Mouse (Mus musculus): Measurements from ENCODE around the gene Cox20. TPM values are rescaled to one million over a fixed set of nuclear protein-coding genes. Genes with fewer than 3 reads are reported as not detected.
A peak's percentile ranks its signal among the peaks of the same experiment; 100 is the strongest.
"Not testable (repeated sequence)": the region's sequence is repeated elsewhere in the genome, so short reads cannot be mapped to it uniquely, and the experiment has no call there.

Gene Cox20
- polyA plus RNA-seq, 1 experiment from 2014 or later: 124 TPM

DNA sequence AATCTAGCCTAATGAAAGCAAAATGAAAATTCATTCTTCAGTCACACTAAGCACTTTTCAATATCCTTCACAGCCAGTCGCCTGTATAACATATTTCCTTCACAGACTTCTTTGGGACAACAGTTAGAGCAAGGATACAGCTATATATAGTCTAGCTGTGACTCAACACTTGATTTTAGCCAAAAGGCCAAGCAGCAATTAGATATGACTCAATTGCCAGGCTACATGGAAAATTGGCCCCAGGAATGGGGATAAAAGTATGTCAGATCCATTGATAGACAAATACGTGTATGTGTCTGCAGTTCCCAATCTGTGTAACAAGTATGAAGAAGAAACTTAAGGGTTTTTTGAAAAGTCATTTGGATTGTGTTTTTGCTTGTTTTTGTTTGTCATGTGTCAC is 21.3 kb downstream of the Cox20 start:
- Histone ChIP-seq H3K27me3 (ENCODE audit: control insufficient read depth, insufficient read depth, low read length) (no peaks in the 10 kb centered on the region), H3K9me3 (ENCODE audit: control insufficient read depth, low read length) (no peaks in the 10 kb centered on the region), H3K27ac (replicated peaks; ENCODE audit: low read depth, low read length) (no peak overlapping the region), H3K4me3 (replicated peaks; ENCODE audit: low read depth, low read length) (no peak overlapping the region), H3K36me3 (ENCODE audit: control insufficient read depth, insufficient read depth, low read length) (peaks cover under 1% of the 10 kb centered on the region; the same call in 1 of the 2 replicates), H3K4me2 (ENCODE audit: low read length) (no peak overlapping the region), H3K9ac (replicated peaks; ENCODE audit: low read length) (no peak overlapping the region), H3K4me1 (ENCODE audit: control insufficient read depth, insufficient read depth, low read length) (peaks cover 8% of the 10 kb centered on the region)
- ATAC-seq (ENCODE audit: low FRiP score, low TSS enrichment) (no peak), DNase-seq (no peak)
- 97% methylated on average over 2 of the region's 2 CpGs for whole genome bisulfite sequencing

DNA sequence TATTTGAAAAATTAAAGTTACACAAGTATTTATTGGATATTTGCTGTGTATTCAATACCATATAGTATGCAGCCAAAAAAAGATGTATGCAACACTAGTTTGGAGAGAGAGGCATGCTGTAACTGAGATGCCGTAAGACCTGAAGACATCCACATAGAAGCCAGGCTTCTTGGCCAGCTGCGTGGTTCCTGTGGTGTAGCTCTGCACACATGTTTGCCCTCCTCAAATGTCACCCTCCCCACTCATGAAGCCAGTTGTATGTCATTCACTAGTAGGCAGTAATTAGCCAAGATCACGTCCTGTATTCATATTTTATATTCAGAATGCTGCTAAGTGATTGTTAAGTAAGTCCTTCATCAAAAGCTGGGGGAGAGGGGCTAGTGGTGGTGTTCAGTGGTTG is 22.5 kb downstream of the Cox20 start:
- no peak for ATAC-seq (ENCODE audit: low FRiP score, low TSS enrichment)
- WGBS: 81% methylated on average over 3 of the region's 3 CpGs

DNA sequence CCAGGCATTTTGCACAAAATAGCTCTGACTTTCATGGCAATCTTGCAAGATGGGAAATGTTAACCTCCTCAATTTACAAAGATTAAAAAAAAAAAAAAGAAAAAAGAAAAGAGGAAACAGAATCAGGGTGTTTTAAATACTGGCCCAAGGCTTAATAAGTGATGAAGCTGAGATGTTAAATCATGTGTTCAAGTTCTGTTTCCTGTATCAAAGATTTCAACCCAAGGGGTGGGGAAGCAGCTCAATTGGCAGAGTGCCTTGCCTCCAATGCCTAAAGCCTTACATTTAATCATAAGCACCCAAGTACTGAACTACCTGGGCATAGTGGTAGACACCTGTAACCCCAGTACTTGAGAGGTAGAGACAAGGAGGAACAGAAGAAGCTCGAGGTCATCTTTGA is 23.1 kb downstream of the Cox20 start:
- WGBS: 70% methylated on average over 1 of the region's 1 CpGs

More for the DNA sequence above, 22.5 kb downstream of the Cox20 start:
- H3K27me3 ChIP-seq (ENCODE audit: control insufficient read depth, insufficient read depth, low read length): no peaks in the 10 kb centered on the region
- H3K27ac ChIP-seq (replicated peaks; ENCODE audit: low read depth, low read length): no peak overlapping the region
- no peaks in the 10 kb centered on the region for H3K36me3 ChIP-seq (ENCODE audit: control insufficient read depth, insufficient read depth, low read length)
- peaks cover 6% of the 10 kb centered on the region for H3K4me1 ChIP-seq (ENCODE audit: control insufficient read depth, insufficient read depth, low read length)
- H3K4me3 ChIP-seq (replicated peaks; ENCODE audit: low read depth, low read length): no peak overlapping the region
- DNase-seq: no peak
- H3K9ac ChIP-seq (replicated peaks; ENCODE audit: low read length): no peak overlapping the region
- H3K4me2 ChIP-seq (ENCODE audit: low read length): no peak overlapping the region
- no peaks in the 10 kb centered on the region for H3K9me3 ChIP-seq (ENCODE audit: control insufficient read depth, low read length)

DNA sequence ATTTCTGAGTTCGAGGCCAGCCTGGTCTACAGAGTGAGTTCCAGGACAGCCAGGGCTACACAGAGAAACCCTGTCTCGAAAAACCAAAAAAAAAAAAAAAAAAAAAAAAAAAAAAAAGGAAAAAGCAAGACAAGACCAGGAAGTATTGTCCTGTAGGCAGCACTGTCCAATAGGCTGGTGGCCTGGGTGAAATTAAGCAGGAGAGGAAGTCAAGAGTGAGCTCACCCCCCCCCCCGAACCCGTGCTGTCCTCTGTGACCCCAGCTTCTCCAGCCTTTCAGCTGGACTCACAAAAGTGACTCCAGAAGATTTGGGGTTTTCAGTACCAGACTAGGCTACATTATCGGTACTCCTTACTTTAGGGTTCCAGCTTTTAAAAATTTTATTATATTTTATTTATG is 23.7 kb downstream of the Cox20 start:
- Histone ChIP-seq H3K4me3 (replicated peaks; ENCODE audit: low read depth, low read length) (no peak overlapping the region), H3K36me3 (ENCODE audit: control insufficient read depth, insufficient read depth, low read length) (no peaks in the 10 kb centered on the region), H3K4me2 (ENCODE audit: low read length) (no peak overlapping the region), H3K27me3 (ENCODE audit: control insufficient read depth, insufficient read depth, low read length) (no peaks in the 10 kb centered on the region), H3K9ac (replicated peaks; ENCODE audit: low read length) (no peak overlapping the region), H3K4me1 (ENCODE audit: control insufficient read depth, insufficient read depth, low read length) (peaks cover 6% of the 10 kb centered on the region), H3K9me3 (ENCODE audit: control insufficient read depth, low read length) (no peaks in the 10 kb centered on the region), H3K27ac (replicated peaks; ENCODE audit: low read depth, low read length) (no peak overlapping the region)
- no peak for DNase-seq
- ATAC-seq (ENCODE audit: low FRiP score, low TSS enrichment): no peak
- WGBS: 89% methylated on average over 4 of the region's 5 CpGs

More for the DNA sequence above, 23.1 kb downstream of the Cox20 start:
- H3K9me3 ChIP-seq (ENCODE audit: control insufficient read depth, low read length): no peaks in the 10 kb centered on the region
- ATAC-seq (ENCODE audit: low FRiP score, low TSS enrichment): no peak
- no peaks in the 10 kb centered on the region for H3K27me3 ChIP-seq (ENCODE audit: control insufficient read depth, insufficient read depth, low read length)
- H3K4me1 ChIP-seq (ENCODE audit: control insufficient read depth, insufficient read depth, low read length): peaks cover 6% of the 10 kb centered on the region
- no peak overlapping the region for H3K4me2 ChIP-seq (ENCODE audit: low read length)
- no peaks in the 10 kb centered on the region for H3K36me3 ChIP-seq (ENCODE audit: control insufficient read depth, insufficient read depth, low read length)
- no peak for DNase-seq
- no peak overlapping the region for H3K9ac ChIP-seq (replicated peaks; ENCODE audit: low read length)
- no peak overlapping the region for H3K27ac ChIP-seq (replicated peaks; ENCODE audit: low read depth, low read length)
- H3K4me3 ChIP-seq (replicated peaks; ENCODE audit: low read depth, low read length): no peak overlapping the region

DNA sequence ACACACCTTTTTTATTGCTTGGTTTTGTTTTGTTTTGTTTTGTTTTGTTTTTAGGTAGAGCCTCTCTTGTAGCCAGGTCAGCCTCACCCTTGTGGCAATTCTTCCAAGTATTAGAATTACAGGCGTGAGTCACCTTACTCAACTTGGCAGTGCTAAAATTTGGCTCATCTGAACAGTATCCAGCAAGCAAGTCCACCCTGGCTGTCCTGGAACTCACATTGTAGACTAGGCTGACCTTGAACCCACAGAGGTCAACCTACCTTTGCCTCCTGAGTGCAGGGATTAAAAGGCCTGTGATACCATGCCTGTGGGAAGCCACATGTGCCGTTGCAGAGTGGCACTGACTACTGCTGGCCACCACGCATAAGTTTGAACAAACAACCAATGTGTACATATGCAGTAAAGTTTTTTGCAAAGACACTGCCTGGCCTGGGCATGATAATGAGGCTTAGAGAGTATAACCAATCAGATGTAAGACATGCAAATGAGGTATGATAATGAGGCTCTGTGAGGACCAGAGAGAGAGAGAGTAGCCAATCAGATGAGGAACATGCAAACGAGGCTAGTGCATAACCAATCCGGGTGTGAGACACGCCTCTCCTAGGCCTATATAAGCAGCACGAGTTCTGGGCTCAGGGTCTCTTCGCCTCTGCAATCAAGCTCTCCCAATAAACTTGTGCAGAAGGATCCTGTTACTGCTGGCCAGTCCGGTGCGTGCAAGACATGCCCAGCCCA is 25.3 kb downstream of the Cox20 start:
- H3K36me3 ChIP-seq (ENCODE audit: control insufficient read depth, insufficient read depth, low read length); H3K9ac ChIP-seq (replicated peaks; ENCODE audit: low read length); H3K4me2 ChIP-seq (ENCODE audit: low read length); H3K9me3 ChIP-seq (ENCODE audit: control insufficient read depth, low read length); H3K4me1 ChIP-seq (ENCODE audit: control insufficient read depth, insufficient read depth, low read length); ATAC-seq (ENCODE audit: low FRiP score, low TSS enrichment); DNase-seq; H3K4me3 ChIP-seq (replicated peaks; ENCODE audit: low read depth, low read length); H3K27me3 ChIP-seq (ENCODE audit: control insufficient read depth, insufficient read depth, low read length); H3K27ac ChIP-seq (replicated peaks; ENCODE audit: low read depth, low read length): not testable (repeated sequence)
- WGBS: 94% methylated on average over 10 of the region's 10 CpGs

DNA sequence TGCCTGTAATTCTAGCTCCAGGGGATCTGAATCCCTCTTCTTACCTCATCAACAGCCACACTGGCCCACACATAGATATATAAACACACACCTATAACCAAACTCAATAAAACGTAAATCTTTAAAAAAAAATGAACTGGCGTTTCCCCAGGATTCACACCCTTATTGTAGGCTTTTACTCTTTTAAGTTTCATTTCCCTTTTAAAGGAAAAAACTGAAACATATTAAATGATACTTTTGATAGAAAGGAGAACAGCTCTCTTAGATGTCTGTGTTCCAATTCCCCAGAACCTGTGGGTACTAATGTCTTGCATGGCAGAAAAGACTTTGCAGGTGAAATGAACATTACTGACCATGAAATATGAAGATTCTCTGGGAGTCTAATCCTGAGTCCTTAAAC is 31.9 kb downstream of the Cox20 start:
- H3K27ac ChIP-seq (replicated peaks; ENCODE audit: low read depth, low read length): no peak overlapping the region
- H3K4me3 ChIP-seq (replicated peaks; ENCODE audit: low read depth, low read length): no peak overlapping the region
- ATAC-seq (ENCODE audit: low FRiP score, low TSS enrichment) (no peak), DNase-seq (no peak)
- H3K9ac ChIP-seq (replicated peaks; ENCODE audit: low read length): no peak overlapping the region
- no peaks in the 10 kb centered on the region for H3K9me3 ChIP-seq (ENCODE audit: control insufficient read depth, low read length)
- H3K4me2 ChIP-seq (ENCODE audit: low read length): no peak overlapping the region
- 94% methylated on average over 2 of the region's 2 CpGs for WGBS
- no peaks in the 10 kb centered on the region for H3K4me1 ChIP-seq (ENCODE audit: control insufficient read depth, insufficient read depth, low read length)
- H3K27me3 ChIP-seq (ENCODE audit: control insufficient read depth, insufficient read depth, low read length): no peaks in the 10 kb centered on the region
- H3K36me3 ChIP-seq (ENCODE audit: control insufficient read depth, insufficient read depth, low read length): no peaks in the 10 kb centered on the region

DNA sequence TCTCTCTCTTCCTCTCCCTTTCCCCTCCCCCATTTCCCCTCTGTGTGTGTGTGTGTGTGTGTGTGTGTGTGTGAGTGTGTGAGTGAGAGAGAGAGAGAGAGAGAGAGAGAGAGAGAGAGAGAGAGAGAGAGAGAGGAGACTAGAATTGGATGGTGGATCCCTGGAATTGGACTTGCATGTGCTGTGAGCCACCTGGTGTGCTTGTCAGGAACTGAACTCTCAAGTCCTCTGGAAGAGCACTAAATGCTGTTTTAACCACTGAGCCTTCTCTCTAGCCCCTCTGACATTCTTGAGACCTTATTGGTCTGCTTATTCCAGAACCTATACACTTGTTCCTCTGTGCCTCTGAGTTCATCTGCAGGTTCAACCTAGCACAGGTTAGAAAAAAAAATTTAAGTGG is 32.7 kb downstream of the Cox20 start:
- Histone ChIP-seq H3K4me3 (replicated peaks; ENCODE audit: low read depth, low read length) (no peak overlapping the region), H3K4me2 (ENCODE audit: low read length) (no peak overlapping the region), H3K4me1 (ENCODE audit: control insufficient read depth, insufficient read depth, low read length) (no peaks in the 10 kb centered on the region), H3K9me3 (ENCODE audit: control insufficient read depth, low read length) (no peaks in the 10 kb centered on the region), H3K27me3 (ENCODE audit: control insufficient read depth, insufficient read depth, low read length) (no peaks in the 10 kb centered on the region), H3K36me3 (ENCODE audit: control insufficient read depth, insufficient read depth, low read length) (no peaks in the 10 kb centered on the region), H3K9ac (replicated peaks; ENCODE audit: low read length) (no peak overlapping the region), H3K27ac (replicated peaks; ENCODE audit: low read depth, low read length) (no peak overlapping the region)
- peak; percentile 17 for DNase-seq
- ATAC-seq (ENCODE audit: low FRiP score, low TSS enrichment): no peak

DNA sequence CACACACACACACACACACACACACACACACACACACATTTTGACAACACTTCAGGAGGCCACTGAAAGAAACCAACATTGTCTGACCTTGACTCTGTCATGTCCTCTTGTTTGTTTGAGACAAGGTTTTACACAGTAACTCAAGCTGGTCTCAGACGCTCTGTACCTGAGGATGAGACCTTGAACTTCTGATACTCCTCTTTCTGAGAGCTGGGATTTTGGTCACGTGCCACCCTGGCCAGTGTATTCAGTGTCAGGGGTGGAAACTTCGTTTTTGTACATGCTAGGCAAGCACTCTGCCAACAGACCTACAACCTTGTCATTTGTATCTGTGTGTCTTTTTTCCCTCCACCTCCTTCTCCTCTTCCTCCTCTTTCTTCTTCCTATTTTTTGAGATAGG is 35.6 kb downstream of the Cox20 start:
- no peak overlapping the region for H3K4me2 ChIP-seq (ENCODE audit: low read length)
- no peak overlapping the region for H3K4me3 ChIP-seq (replicated peaks; ENCODE audit: low read depth, low read length)
- no peak overlapping the region for H3K9ac ChIP-seq (replicated peaks; ENCODE audit: low read length)
- no peaks in the 10 kb centered on the region for H3K9me3 ChIP-seq (ENCODE audit: control insufficient read depth, low read length)
- no peaks in the 10 kb centered on the region for H3K27me3 ChIP-seq (ENCODE audit: control insufficient read depth, insufficient read depth, low read length)
- no peak for ATAC-seq (ENCODE audit: low FRiP score, low TSS enrichment)
- H3K27ac ChIP-seq (replicated peaks; ENCODE audit: low read depth, low read length): no peak overlapping the region
- 72% methylated on average over 3 of the region's 3 CpGs for WGBS
- H3K4me1 ChIP-seq (ENCODE audit: control insufficient read depth, insufficient read depth, low read length): no peaks in the 10 kb centered on the region
- no peaks in the 10 kb centered on the region for H3K36me3 ChIP-seq (ENCODE audit: control insufficient read depth, insufficient read depth, low read length)
- DNase-seq: no peak
